Mouse (Mus musculus) heart, embryonic 10.5 days (tissue): Measurements from ENCODE around the gene Runx3. TPM values are rescaled to one million over a fixed set of nuclear protein-coding genes. Genes with fewer than 3 reads are reported as not detected.
A peak's percentile ranks its signal among the peaks of the same experiment; 100 is the strongest.

Source experiments
- DNase-seq: peaks from one replicate; pipeline ENCODE4 v3.0.0-alpha.2; 2017; ENCODE audit warnings: low spot score
- H3K27ac ChIP-seq: fragments of 300-500 bp; sonication (generic); 2 replicates; pipeline ENCODE4 v1.5.1; 2016; ENCODE audit warnings: mild to moderate bottlenecking
- H3K27me3 ChIP-seq: fragments of 300-500 bp; sonication (generic); 2 replicates; pipeline ENCODE4 v1.6.1; 2016; ENCODE audit warnings: mild to moderate bottlenecking; ENCODE audit not compliant: poor library complexity, insufficient read depth, severe bottlenecking
- H3K36me3 ChIP-seq: fragments of 300-500 bp; sonication (generic); 2 replicates; pipeline ENCODE4 v1.6.1; 2016; ENCODE audit warnings: mild to moderate bottlenecking, moderate library complexity
- H3K4me1 ChIP-seq: fragments of 300-500 bp; sonication (generic); 2 replicates; pipeline ENCODE4 v1.6.1; 2016; ENCODE audit warnings: mild to moderate bottlenecking
- H3K4me3 ChIP-seq: fragments of 300-500 bp; sonication (generic); 2 replicates; pipeline ENCODE4 v1.5.1; 2016; ENCODE audit warnings: mild to moderate bottlenecking, moderate library complexity
- H3K9me3 ChIP-seq: fragments of 300-500 bp; sonication (generic); 2 replicates; pipeline ENCODE4 v1.6.1; 2016; ENCODE audit warnings: mild to moderate bottlenecking, moderate library complexity
- WGBS: fragments of 180-500 bp; shearing (Covaris S2); methylation state at CpG from one replicate; pipeline ENCODE4 v1.1.7; 2016; 5-methylcytosine and 5-hydroxymethylcytosine counted together
- polyA plus RNA-seq: library from polyadenylated mRNA; unstranded; fragments of >200 nt; fragmentation: Nextera tagmentation; extraction: Ambion mirVana; gene quantifications from 2 replicates; pipeline ENCODE4 v1.2.1, GENCODE M21; 2016

Gene Runx3
- polyA plus RNA-seq, 1 experiment from 2014 or later, result 0.05 TPM

DNA sequence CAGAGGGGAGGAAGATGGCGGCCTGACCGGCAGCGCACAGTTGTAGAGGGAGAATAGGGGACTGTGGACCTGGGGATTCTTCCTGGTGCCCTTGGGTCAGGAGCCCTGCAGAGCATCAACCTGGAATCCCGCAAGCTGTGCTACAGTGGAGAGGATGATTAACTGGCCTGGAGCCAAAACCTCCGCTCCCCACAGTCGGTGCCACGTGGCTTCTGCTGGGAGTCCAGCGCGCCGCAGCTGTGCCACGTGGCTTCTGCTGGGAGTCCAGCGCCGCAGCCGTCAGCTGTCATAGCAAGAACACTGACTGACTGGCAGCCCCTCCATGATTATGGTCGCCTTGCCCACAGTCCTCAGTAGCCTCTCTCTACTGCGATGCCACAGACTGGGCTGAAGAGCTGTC is 81.3 kb downstream of the Runx3 start:
- no peak overlapping the region for H3K4me3 ChIP-seq
- no peaks in the 10 kb centered on the region for H3K9me3 ChIP-seq
- no peak for DNase-seq
- no peaks in the 10 kb centered on the region for H3K36me3 ChIP-seq
- H3K27ac ChIP-seq, result no peak overlapping the region
- peaks cover 21% of the 10 kb centered on the region for H3K4me1 ChIP-seq
- WGBS, result 82% methylated on average over 16 of the region's 16 CpGs
- H3K27me3 ChIP-seq, result peaks cover 55% of the 10 kb centered on the region

DNA sequence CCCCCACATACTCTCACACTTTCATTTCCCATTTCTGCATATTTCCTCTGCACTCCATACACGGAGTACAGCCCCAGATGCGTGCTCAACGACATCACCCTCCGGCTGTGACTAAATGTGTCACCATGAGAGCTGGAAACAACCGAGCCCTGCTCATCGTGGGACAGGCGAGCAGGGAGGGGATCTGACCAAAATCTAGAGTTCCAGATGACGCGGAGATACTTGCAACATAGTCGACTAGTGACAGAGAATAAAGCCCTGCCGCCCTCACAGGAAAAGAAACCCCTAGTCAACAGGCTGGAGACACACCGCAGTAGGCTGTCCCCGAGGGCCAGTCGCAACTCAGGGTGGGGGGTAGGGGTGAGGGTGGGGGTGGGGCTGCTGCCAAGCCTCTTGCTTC is 82.8 kb downstream of the Runx3 start:
- H3K27ac ChIP-seq, result peak overlapping the region; percentile 5; the same call in 1 of the 2 replicates
- peak overlapping the region; percentile 54 for H3K4me3 ChIP-seq
- H3K9me3 ChIP-seq, result no peaks in the 10 kb centered on the region
- H3K4me1 ChIP-seq, result peaks cover 21% of the 10 kb centered on the region
- H3K27me3 ChIP-seq, result peaks cover 61% of the 10 kb centered on the region
- H3K36me3 ChIP-seq, result no peaks in the 10 kb centered on the region
- WGBS, result 9% methylated on average over 14 of the region's 14 CpGs
- no peak for DNase-seq

DNA sequence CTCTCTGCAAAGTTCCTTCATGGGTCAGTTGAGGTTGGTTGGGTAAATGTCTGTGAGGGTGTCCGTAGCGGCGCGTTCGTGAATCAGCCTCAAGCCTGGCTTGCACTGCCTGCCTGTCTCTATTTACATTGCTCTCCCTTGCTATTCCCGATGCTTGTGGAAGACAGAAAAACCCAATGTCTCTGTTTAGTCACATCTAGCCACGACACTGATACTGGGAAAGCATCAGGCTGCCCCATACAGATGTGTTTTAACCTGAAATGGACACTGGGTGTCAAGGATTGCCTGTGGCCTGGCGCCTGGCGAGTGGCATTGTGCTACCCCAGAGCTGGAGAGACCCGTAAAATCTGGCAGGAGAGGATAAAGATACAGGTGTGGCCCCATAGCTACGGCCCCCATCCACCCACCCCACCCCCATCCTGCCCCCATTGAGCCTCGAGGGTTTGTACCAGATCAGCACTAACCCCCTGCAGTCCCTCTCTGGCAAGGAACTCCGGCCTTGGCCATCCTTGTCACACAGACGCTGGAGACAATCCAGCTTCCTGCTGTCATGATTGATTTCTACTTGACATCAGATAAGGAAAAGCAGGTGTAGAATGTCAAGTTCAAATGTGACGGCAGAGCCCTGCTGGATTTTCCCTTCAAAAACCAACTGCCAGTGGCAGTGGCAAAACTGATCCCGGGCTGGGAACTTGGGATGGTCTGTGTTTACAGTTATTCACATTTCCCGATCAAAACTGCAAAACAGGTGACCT is 83.5 kb downstream of the Runx3 start:
- WGBS, result 14% methylated on average over 17 of the region's 17 CpGs
- 0 out of 2 replicates have a peak overlapping the region, but pooled peaks have one; percentile 5 for H3K27ac ChIP-seq

DNA sequence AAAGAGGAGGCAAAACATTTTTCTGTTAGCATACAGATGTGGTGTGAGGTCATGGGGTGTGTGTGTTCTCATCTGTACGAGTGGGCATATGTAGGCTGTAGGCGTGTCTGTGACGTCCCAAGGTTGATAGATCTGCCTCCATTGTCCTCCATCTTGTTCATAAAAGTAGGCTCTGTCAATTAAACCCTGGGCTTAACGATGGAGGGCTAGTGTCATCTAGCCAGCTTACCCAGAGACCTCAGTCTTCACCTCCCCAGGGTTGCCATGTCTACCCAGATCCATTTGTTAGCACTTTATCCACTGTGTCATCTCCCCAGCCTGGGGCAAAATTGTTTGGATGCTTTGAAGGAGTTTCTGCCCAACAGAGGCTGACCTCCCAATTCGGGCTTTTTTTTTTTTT is 84.2 kb downstream of the Runx3 start:
- DNase-seq, result no peak
- 52% methylated on average over 5 of the region's 5 CpGs for WGBS
- Histone ChIP-seq H3K4me1 (peaks cover 21% of the 10 kb centered on the region), H3K9me3 (no peaks in the 10 kb centered on the region), H3K4me3 (no peak overlapping the region), H3K27ac (no peak overlapping the region), H3K36me3 (no peaks in the 10 kb centered on the region), H3K27me3 (peaks cover 61% of the 10 kb centered on the region)

More for the DNA sequence above, 83.5 kb downstream of the Runx3 start:
- Histone ChIP-seq H3K36me3 (no peaks in the 10 kb centered on the region), H3K9me3 (no peaks in the 10 kb centered on the region), H3K27me3 (peaks cover 61% of the 10 kb centered on the region), H3K4me3 (peak overlapping the region; percentile 54), H3K4me1 (peaks cover 21% of the 10 kb centered on the region)
- no peak for DNase-seq

DNA sequence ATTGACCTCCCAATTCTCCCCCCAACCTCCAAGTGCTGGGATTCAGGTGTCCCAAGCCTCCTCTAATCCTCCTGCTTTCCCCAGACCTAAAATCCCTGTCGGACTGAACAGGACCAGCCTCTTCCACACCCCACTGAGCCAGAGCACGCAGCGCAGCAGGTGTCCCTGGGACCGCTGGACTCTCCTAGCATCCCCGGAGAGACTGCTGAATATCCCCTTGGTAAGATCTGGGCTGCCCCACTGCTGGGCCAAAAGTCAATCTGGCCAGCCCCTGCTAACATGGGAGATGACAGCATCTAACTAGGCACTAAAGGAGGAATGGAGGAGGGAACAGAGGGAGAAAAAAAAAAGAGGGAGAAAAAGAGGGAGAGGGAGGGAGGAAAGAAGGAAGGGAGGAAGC is 84.8 kb downstream of the Runx3 start:
- H3K27me3 ChIP-seq, result peaks cover 55% of the 10 kb centered on the region
- WGBS, result 11% methylated on average over 5 of the region's 5 CpGs
- DNase-seq, result no peak

DNA sequence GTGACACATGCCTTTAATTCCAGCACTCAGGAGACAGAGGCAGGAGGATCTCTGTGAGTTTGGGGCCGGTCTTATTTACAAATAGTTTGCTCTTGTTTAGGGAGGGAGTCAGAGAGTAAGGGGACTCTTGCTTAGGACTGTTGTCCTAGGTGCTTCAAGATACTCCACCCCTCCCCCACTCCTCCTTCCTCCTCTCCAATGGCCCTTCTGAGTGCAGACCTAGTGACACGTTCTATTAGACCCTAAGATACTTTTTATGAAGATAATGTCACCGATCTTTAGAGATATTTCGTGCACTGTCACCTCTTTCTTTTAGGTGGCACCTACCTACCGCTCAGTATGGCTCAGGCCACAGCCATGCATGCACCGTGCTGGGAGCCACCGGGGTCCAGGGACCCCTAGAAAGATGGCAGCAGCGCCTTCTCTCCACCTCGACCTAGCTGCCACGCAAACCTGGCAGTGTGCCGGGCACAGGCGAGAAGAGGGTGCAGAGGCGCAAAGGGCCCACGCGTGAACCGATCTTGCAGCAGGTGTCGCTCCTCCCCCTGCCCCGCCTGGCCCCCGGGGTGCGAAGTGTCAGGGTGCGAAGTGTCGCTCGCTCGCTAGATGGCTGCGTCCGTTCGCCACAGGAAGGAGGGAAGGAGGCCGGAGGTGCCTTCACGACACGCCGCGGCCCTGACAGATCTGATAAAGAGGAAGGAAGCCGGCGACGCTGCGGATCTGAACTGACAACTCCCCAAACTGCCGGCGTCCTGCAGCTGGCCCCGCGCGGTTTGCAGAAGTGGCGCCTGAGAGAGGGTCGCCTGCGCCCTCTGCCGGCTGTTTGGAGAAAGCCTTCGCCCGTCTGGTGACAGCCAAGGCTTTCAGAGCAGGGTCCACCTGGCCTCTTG is 85.5 kb downstream of the Runx3 start:
- 2% methylated on average over 39 of the region's 47 CpGs for WGBS
- H3K36me3 ChIP-seq, result peaks cover 10% of the 10 kb centered on the region
- H3K27me3 ChIP-seq, result peaks cover 54% of the 10 kb centered on the region
- H3K4me1 ChIP-seq, result peaks cover 21% of the 10 kb centered on the region
- DNase-seq, result peak; percentile 91
- no peaks in the 10 kb centered on the region for H3K9me3 ChIP-seq
- H3K4me3 ChIP-seq, result peak overlapping the region; percentile 56
- no peak overlapping the region for H3K27ac ChIP-seq

More for the DNA sequence above, 84.8 kb downstream of the Runx3 start:
- H3K36me3 ChIP-seq, result peaks cover 3% of the 10 kb centered on the region; the same call in 1 of the 2 replicates
- H3K4me3 ChIP-seq, result no peak overlapping the region
- H3K4me1 ChIP-seq, result peaks cover 21% of the 10 kb centered on the region
- no peaks in the 10 kb centered on the region for H3K9me3 ChIP-seq
- H3K27ac ChIP-seq, result no peak overlapping the region

DNA sequence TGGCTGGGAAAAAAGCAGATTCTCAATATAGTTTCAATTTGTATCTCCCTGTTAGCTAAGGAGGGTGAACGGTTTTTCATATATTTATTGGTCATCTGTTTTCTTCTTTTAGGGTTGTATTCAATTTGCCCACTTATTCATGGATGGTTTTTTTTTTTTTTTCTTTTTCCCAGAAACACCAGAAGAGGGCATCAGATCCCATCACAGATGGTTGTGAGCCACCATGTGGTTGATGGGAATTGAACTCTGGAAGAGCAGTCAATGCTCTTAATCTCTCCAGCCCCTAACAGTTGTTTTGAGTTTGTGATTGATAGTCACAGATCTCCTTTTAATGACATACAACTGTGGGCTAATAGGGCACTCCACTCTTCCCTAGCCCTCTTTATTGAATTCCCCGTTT is 89.4 kb downstream of the Runx3 start:
- WGBS, result 76% methylated on average over 2 of the region's 2 CpGs
- no peak overlapping the region for H3K4me3 ChIP-seq

DNA sequence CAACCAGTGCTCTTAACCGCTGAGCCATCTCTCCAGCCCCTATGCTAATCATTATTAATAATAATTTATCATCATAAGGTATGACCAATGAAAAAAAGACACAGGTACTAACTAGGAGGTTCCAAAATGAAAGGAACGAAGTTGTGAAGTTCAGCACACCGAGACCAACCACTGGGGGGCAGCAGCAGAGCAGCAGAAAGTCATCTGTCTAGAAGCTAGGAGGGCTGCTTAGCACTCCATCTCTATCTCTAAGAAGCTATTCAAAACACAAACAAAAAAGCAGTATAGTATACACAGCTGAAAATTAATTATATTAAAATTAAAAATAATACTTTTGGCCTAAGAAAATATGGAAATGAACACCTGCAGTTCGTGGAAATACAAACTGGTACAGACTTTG is 99.2 kb downstream of the Runx3 start:
- no peaks in the 10 kb centered on the region for H3K27me3 ChIP-seq
- no peaks in the 10 kb centered on the region for H3K9me3 ChIP-seq
- peaks cover 82% of the 10 kb centered on the region for H3K36me3 ChIP-seq
- H3K27ac ChIP-seq, result no peak overlapping the region
- peaks cover 18% of the 10 kb centered on the region for H3K4me1 ChIP-seq
- no peak overlapping the region for H3K4me3 ChIP-seq
- no peak for DNase-seq
- 56% methylated on average over 4 of the region's 4 CpGs for WGBS

More for the DNA sequence above, 89.4 kb downstream of the Runx3 start:
- peaks cover 7% of the 10 kb centered on the region for H3K4me1 ChIP-seq
- DNase-seq, result no peak
- H3K27ac ChIP-seq, result no peak overlapping the region
- peaks cover 30% of the 10 kb centered on the region for H3K27me3 ChIP-seq
- H3K9me3 ChIP-seq, result no peaks in the 10 kb centered on the region
- peaks cover 43% of the 10 kb centered on the region for H3K36me3 ChIP-seq

DNA sequence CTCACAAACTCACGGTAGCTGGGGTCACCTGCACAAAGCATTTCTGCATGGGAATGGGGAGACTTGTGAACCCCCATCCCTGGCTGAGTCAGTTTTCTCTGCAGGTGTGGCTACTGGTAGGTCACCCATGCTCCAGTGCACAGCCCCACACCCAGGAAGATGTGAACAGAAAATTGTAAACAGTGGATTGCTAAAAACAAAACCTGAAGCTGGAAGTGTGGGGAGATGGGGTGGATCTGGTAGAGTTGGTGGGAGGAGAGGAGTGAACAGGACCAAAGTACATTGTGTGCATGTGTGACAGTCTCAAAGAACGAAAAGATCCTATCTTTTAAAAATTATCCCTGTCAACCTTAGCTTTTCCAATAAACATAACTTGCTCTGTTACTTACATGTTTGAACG is 100.2 kb downstream of the Runx3 start:
- peaks cover 81% of the 10 kb centered on the region for H3K36me3 ChIP-seq
- H3K4me3 ChIP-seq, result no peak overlapping the region
- no peaks in the 10 kb centered on the region for H3K27me3 ChIP-seq
- WGBS, result 83% methylated on average over 3 of the region's 3 CpGs
- H3K27ac ChIP-seq, result no peak overlapping the region
- no peaks in the 10 kb centered on the region for H3K9me3 ChIP-seq
- no peak for DNase-seq
- H3K4me1 ChIP-seq, result peaks cover 18% of the 10 kb centered on the region

DNA sequence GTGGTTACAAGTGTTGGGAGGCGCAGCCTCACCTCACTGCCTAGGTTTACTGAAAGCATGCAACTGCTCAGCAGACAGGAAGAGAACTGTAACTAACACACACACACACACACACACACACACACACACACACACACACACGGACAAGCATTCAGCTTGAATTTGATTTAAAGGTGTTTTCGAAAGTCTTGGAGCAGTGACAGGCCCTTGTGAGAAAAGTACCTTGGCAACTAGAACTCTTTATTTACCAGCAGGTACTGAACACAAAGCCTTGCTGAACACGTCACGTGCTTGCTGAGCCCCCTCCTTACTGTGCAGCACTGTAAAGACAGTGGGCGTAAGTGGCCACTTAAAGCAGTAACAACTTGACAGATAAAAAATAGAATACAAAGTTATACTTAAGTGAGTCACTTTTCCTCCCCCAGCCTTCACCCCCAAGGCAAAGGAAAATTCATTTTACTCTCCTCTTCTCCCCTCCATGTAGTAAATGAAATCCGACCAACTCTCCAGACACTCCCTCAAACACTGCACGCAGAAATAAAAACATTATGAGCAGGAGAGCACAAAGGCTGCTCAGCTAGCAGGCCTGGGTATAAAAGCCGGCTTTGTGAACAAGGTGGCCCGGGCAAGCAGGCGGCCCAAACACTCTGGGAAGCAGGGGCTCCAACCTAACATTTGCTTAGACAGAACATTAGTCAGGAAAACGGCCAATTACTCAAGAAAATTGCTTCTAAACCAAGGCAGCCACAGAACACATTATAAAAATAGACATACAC is 101.4 kb downstream of the Runx3 start:
- whole genome bisulfite sequencing, result 81% methylated on average over 12 of the region's 12 CpGs
- H3K27ac ChIP-seq, result peak overlapping the region; percentile 42

DNA sequence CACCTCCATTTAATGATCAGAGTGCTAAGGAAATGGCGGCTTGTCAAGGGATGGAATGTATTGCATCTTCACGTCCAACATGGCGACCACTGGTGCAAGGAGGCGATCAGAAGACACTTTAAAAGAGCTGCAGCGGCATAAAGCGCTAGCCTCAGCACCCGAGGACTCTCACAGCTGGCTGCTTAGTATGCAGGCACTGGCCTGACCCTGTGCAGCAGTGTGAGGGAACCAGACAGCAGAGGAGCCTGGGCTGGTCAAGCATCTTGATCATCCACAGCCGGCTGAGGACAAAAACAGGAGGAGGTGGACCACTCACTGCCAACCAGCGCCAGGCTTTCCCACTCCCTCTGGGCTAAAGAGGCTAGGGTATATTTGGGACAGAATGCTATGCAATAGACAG is 103.4 kb downstream of the Runx3 start:
- Histone ChIP-seq H3K36me3 (peaks cover 61% of the 10 kb centered on the region), H3K4me1 (peaks cover 18% of the 10 kb centered on the region), H3K9me3 (no peaks in the 10 kb centered on the region), H3K27me3 (no peaks in the 10 kb centered on the region), H3K27ac (no peak overlapping the region), H3K4me3 (no peak overlapping the region)
- WGBS, result 90% methylated on average over 9 of the region's 9 CpGs
- DNase-seq, result no peak

More for the DNA sequence above, 101.4 kb downstream of the Runx3 start:
- no peak for DNase-seq
- H3K9me3 ChIP-seq, result no peaks in the 10 kb centered on the region
- H3K4me3 ChIP-seq, result no peak overlapping the region
- no peaks in the 10 kb centered on the region for H3K27me3 ChIP-seq
- H3K4me1 ChIP-seq, result peaks cover 18% of the 10 kb centered on the region
- peaks cover 79% of the 10 kb centered on the region for H3K36me3 ChIP-seq

DNA sequence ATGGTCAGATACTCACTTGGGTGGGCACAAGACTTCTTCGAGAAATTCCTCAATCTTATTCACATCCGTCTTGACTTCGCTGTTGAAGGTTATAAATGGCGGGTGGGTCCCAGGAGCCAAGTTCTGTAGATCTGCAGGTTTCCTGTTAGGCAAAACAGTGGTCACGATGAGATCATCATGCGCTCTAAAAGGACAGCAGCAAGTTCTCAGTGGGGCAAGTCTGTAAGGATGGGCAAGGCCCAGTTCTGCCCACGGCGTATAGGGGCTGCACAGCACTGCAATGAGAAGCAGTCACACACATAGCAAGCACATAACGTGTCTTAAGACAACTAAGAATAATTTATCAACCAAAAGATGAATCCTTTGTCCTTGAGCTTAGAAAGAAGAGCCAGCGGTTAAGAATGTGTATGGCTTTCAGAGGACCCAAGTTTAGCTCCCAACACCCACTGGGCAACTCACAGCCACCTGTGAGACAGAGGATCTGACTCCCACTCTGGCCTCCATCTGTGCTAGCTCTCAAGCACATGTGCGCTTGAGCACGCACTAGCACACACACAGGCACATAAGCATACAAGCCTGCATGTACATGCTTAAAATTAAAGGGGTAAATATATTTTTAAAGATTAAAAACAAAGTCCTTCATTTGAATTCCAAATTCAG is 105.7 kb downstream of the Runx3 start:
- no peak overlapping the region for H3K4me3 ChIP-seq
- H3K27ac ChIP-seq, result no peak overlapping the region
- peaks cover 22% of the 10 kb centered on the region for H3K4me1 ChIP-seq
- 89% methylated on average over 12 of the region's 12 CpGs for WGBS
- H3K36me3 ChIP-seq, result peaks cover 58% of the 10 kb centered on the region
- H3K9me3 ChIP-seq, result no peaks in the 10 kb centered on the region
- no peak for DNase-seq
- H3K27me3 ChIP-seq, result no peaks in the 10 kb centered on the region
